Mouse (Mus musculus) CH12.LX (cell line): ENCODE data around the gene Lsm10. TPM values are rescaled to one million over a fixed set of nuclear protein-coding genes. Genes with fewer than 3 reads are reported as not detected.

Experiments used
- DNase-seq: peaks from one replicate; pipeline ENCODE4 v3.0.0-alpha.2; 2013; ENCODE audit errors: extremely low read depth
- H3K27ac ChIP-seq: 2 replicates; pipeline ENCODE4 v1.5.1; 2012; ENCODE audit warnings: low read depth, mild to moderate bottlenecking, control low read depth, moderate library complexity; ENCODE audit not compliant: insufficient read depth
- H3K27me3 ChIP-seq: replicated peaks from 2 replicates; pipeline ENCODE3; 2012; ENCODE audit warnings: inconsistent platforms
- H3K36me3 ChIP-seq, 2 experiments: replicated peaks in 1 of 2; 2 replicates each; pipeline versions ENCODE3 to v1.6.1; 2012; ENCODE audit warnings: inconsistent platforms in 1 of 2, low read length in 1 of 2, mild to moderate bottlenecking in 1 of 2, mixed read lengths in 1 of 2, moderate library complexity in 1 of 2; ENCODE audit not compliant: control insufficient read depth in 1 of 2, insufficient read depth in 1 of 2
- H3K4me1 ChIP-seq, 2 experiments: 2 replicates each; pipeline ENCODE4 v1.6.1; 2012; ENCODE audit warnings: inconsistent platforms in 1 of 2, moderate library complexity in 1 of 2; ENCODE audit not compliant: insufficient read depth in 2 of 2, control insufficient read depth in 1 of 2
- H3K4me2 ChIP-seq: 2 replicates; pipeline ENCODE4 v1.6.1; 2012; ENCODE audit warnings: low read depth, mild to moderate bottlenecking, control low read depth; ENCODE audit not compliant: poor library complexity, insufficient read depth, severe bottlenecking
- H3K4me3 ChIP-seq, 3 experiments: fragments of 150-350 bp in 1 of 3; sonication (generic) in 1 of 3; replicated peaks in 1 of 3; 2 replicates each; pipeline versions ENCODE3 to v1.5.1; 2011 to 2012; ENCODE audit warnings: low read depth in 2 of 3, low read length in 2 of 3, mild to moderate bottlenecking in 2 of 3, moderate library complexity in 2 of 3, control low read depth in 1 of 3, improper control_type of control experiment in 1 of 3, inconsistent platforms in 1 of 3, mixed read lengths in 1 of 3; ENCODE audit not compliant: poor library complexity in 1 of 3
- H3K79me2 ChIP-seq: replicated peaks from 2 replicates; pipeline ENCODE4 v1.6.1; 2012; ENCODE audit warnings: mild to moderate bottlenecking, moderate library complexity; ENCODE audit not compliant: control insufficient read depth, poor library complexity, insufficient read depth, severe bottlenecking; ENCODE audit errors: extremely low read depth
- H3K9ac ChIP-seq: 2 replicates; pipeline ENCODE4 v1.6.1; 2012; ENCODE audit warnings: low read depth, mild to moderate bottlenecking, control low read depth, moderate library complexity; ENCODE audit not compliant: insufficient read depth
- H3K9me3 ChIP-seq: replicated peaks from 2 replicates; pipeline ENCODE3; 2012; ENCODE audit warnings: low read length, inconsistent platforms, mixed read lengths
- BHLHE40 ChIP-seq: IDR thresholded peaks from 2 replicates; pipeline ENCODE4 v1.6.1; 2011; ENCODE audit warnings: mild to moderate bottlenecking, low read depth, low read length, improper control_type of control experiment
- CHD1 ChIP-seq: IDR thresholded peaks from 2 replicates; pipeline ENCODE4 v1.6.1; 2012; ENCODE audit warnings: low read depth, low read length, improper control_type of control experiment, inconsistent platforms
- CTCF ChIP-seq, 2 experiments: IDR thresholded peaks in 1 of 2; conservative IDR thresholded peaks in 1 of 2; 2 replicates each; pipeline ENCODE4 v1.5.1; 2011 to 2012; ENCODE audit warnings: low read depth in 2 of 2, low read length in 2 of 2, improper control_type of control experiment in 1 of 2, inconsistent platforms in 1 of 2, mild to moderate bottlenecking in 1 of 2, moderate library complexity in 1 of 2
- ELF1 ChIP-seq: IDR thresholded peaks from 2 replicates; pipeline ENCODE4 v1.6.1; 2014; ENCODE audit warnings: low read depth, mild to moderate bottlenecking, inconsistent platforms, low read length, improper control_type of control experiment
- ETS1 ChIP-seq: conservative IDR thresholded peaks from 2 replicates; pipeline ENCODE4 v1.6.1; 2012; ENCODE audit warnings: low read depth, mild to moderate bottlenecking, inconsistent platforms, low read length, improper control_type of control experiment, moderate library complexity
- GABPA ChIP-seq: IDR thresholded peaks from 2 replicates; pipeline ENCODE4 v1.6.1; 2012; ENCODE audit warnings: low read depth, low read length, improper control_type of control experiment, inconsistent platforms; ENCODE audit not compliant: insufficient replicate concordance
- HCFC1 ChIP-seq: IDR thresholded peaks from 2 replicates; pipeline ENCODE4 v1.6.1; 2012; ENCODE audit warnings: low read depth, mild to moderate bottlenecking, inconsistent platforms, low read length, improper control_type of control experiment
- IRF4 ChIP-seq: IDR thresholded peaks from 2 replicates; pipeline ENCODE4 v1.6.1; 2014; ENCODE audit warnings: low read depth, mild to moderate bottlenecking, inconsistent platforms, low read length, improper control_type of control experiment
- JUN ChIP-seq: IDR thresholded peaks from 2 replicates; pipeline ENCODE4 v1.6.1; 2011; ENCODE audit warnings: low read depth, mild to moderate bottlenecking, low read length, improper control_type of control experiment, moderate library complexity; ENCODE audit not compliant: insufficient read depth
- JUND ChIP-seq: conservative IDR thresholded peaks from 2 replicates; pipeline ENCODE4 v1.6.1; 2011; ENCODE audit warnings: low read depth, low read length, improper control_type of control experiment
- MAX ChIP-seq: IDR thresholded peaks from 2 replicates; pipeline ENCODE4 v1.6.1; 2011; ENCODE audit warnings: low read length, improper control_type of control experiment
- MXI1 ChIP-seq: IDR thresholded peaks from 2 replicates; pipeline ENCODE4 v1.6.1; 2011; ENCODE audit warnings: mild to moderate bottlenecking, low read depth, low read length, improper control_type of control experiment
- MYC ChIP-seq: IDR thresholded peaks from 2 replicates; pipeline ENCODE4 v1.6.1; 2011; ENCODE audit warnings: low read depth, mild to moderate bottlenecking, improper control_type of control experiment, low read length
- NRF1 ChIP-seq: IDR thresholded peaks from 2 replicates; pipeline ENCODE4 v1.6.1; 2014; ENCODE audit warnings: low read depth, mild to moderate bottlenecking, inconsistent platforms, low read length, improper control_type of control experiment, moderate library complexity
- PAX5 ChIP-seq: IDR thresholded peaks from 2 replicates; pipeline ENCODE4 v1.6.1; 2012; ENCODE audit warnings: low read length, inconsistent platforms, mixed read lengths
- POLR2A ChIP-seq: IDR thresholded peaks from 2 replicates; pipeline ENCODE4 v1.6.1; 2011; ENCODE audit warnings: low read depth, mild to moderate bottlenecking, improper control_type of control experiment, low read length
- RAD21 ChIP-seq: IDR thresholded peaks from 2 replicates; pipeline ENCODE4 v1.6.1; 2011; ENCODE audit warnings: low read depth, mild to moderate bottlenecking, low read length, improper control_type of control experiment, moderate library complexity
- RCOR1 ChIP-seq: conservative IDR thresholded peaks from 2 replicates; pipeline ENCODE4 v1.6.1; 2012; ENCODE audit warnings: low read depth, mild to moderate bottlenecking, inconsistent platforms, low read length, improper control_type of control experiment
- SIN3A ChIP-seq: IDR thresholded peaks from 2 replicates; pipeline ENCODE4 v1.6.1; 2012; ENCODE audit warnings: low read length, improper control_type of control experiment, inconsistent platforms
- SMC3 ChIP-seq: IDR thresholded peaks from 2 replicates; pipeline ENCODE4 v1.6.1; 2011; ENCODE audit warnings: low read depth, low read length, improper control_type of control experiment
- TBP ChIP-seq: conservative IDR thresholded peaks from 2 replicates; pipeline ENCODE4 v1.6.1; 2011; ENCODE audit warnings: low read depth, low read length, improper control_type of control experiment
- TCF12 ChIP-seq: IDR thresholded peaks from 2 replicates; pipeline ENCODE4 v1.6.1; 2014; ENCODE audit warnings: low read depth, mild to moderate bottlenecking, inconsistent platforms, low read length, improper control_type of control experiment
- USF1 ChIP-seq: IDR thresholded peaks from 2 replicates; pipeline ENCODE4 v1.6.1; 2014; ENCODE audit warnings: low read depth, mild to moderate bottlenecking, inconsistent platforms, low read length, improper control_type of control experiment
- ZC3H11A ChIP-seq: IDR thresholded peaks from 2 replicates; pipeline ENCODE4 v1.6.1; 2012; ENCODE audit warnings: low read depth, mild to moderate bottlenecking, inconsistent platforms, low read length, improper control_type of control experiment
- ZKSCAN1 ChIP-seq: IDR thresholded peaks from 2 replicates; pipeline ENCODE4 v1.6.1; 2012; ENCODE audit warnings: low read depth, inconsistent platforms, low read length, improper control_type of control experiment, borderline replicate concordance
- dilution Hi-C: fragments of 300-500 bp; cut with MboI; formaldehyde crosslinking; loops from 2 replicates; pipeline ENCODE4 v1.14.3; 2020; ENCODE audit warnings: low sequenced_read_pairs; ENCODE audit not compliant: extremely low pct_unique_long_range_greater_than_20kb, extremely low pct_ligation_motif_present
- in situ Hi-C: fragments of 300-500 bp; cut with MboI; formaldehyde crosslinking; loops from 3 replicates; pipeline ENCODE4 v1.14.3; 2019; ENCODE audit warnings: low sequenced_read_pairs, low pct_ligation_motif_present, low pct_unique_long_range_greater_than_20kb, mixed read lengths
- polyA plus RNA-seq: library from polyadenylated mRNA; unstranded; fragments of >175 nt; gene quantifications from 2 replicates; pipeline ENCODE4 v1.2.1, GENCODE M21; 2012; ENCODE audit warnings: low read depth; ENCODE audit not compliant: insufficient read length
- total RNA-seq, 2 experiments: library from RNA; depleted of rRNA; stranded (reverse); fragments of 300-350 nt in 1 of 2; fragments of >200 nt in 1 of 2; gene quantifications; 2 replicates each; pipeline ENCODE4 v1.2.3; 2012 to 2014

The Lsm10 gene
- total and polyA plus RNA-seq, 3 experiments: 49.2 to 63.9 (median 52.1) TPM

- dilution Hi-C loops (no loop called here), in situ Hi-C loops (no loop called here)
- no peaks in the 10 kb centered on the region for H3K79me2 ChIP-seq
- DNase-seq: no peak
- no peak overlapping the region for H3K27ac ChIP-seq
- H3K9me3 ChIP-seq: no peaks in the 10 kb centered on the region
- no peak overlapping the region for H3K4me2 ChIP-seq
- no peaks in the 10 kb centered on the region for H3K36me3 ChIP-seq
- TF ChIP-seq PAX5 (no peak), NRF1 (no peak), BHLHE40 (no peak)
- no peaks in the 10 kb centered on the region for H3K27me3 ChIP-seq
- H3K4me3 ChIP-seq: no peak overlapping the region
- H3K9ac ChIP-seq: no peak overlapping the region
- peaks cover 0 to 16% of the 10 kb centered on the region in 2 experiments; a peak in 2 of 4 replicates for H3K4me1 ChIP-seq
Measured at GRCm38 (mm10) chr4:126083021-126083420, 13.4 kb upstream of the Lsm10 start.

- H3K36me3 ChIP-seq: no peaks in the 10 kb centered on the region
- H3K4me1 ChIP-seq: peaks cover 0 to 16% of the 10 kb centered on the region in 2 experiments; a peak in 2 of 4 replicates
- no peak overlapping the region for H3K4me2 ChIP-seq
- dilution Hi-C loops: no loop called here
- no peaks in the 10 kb centered on the region for H3K79me2 ChIP-seq
- H3K4me3 ChIP-seq: no peak overlapping the region
- in situ Hi-C loops: no loop called here
- no peak overlapping the region for H3K27ac ChIP-seq
- no peak overlapping the region for H3K9ac ChIP-seq
- DNase-seq: no peak
- no peaks in the 10 kb centered on the region for H3K9me3 ChIP-seq
- no peak for TF ChIP-seq USF1
- TF ChIP-seq RCOR1: no peak
- H3K27me3 ChIP-seq: no peaks in the 10 kb centered on the region
Measured at GRCm38 (mm10) chr4:126084382-126084781, 12.0 kb upstream of the Lsm10 start.

GRCm38 (mm10) chr4:126085996-126086576 is 10.3 kb upstream of the Lsm10 start:
- dilution Hi-C loops (no loop called here), in situ Hi-C loops (no loop called here)
- H3K79me2 ChIP-seq: no peaks in the 10 kb centered on the region
- peaks cover 0 to 16% of the 10 kb centered on the region in 2 experiments; a peak in 2 of 4 replicates for H3K4me1 ChIP-seq
- no peak overlapping the region for H3K9ac ChIP-seq
- H3K36me3 ChIP-seq: no peaks in the 10 kb centered on the region
- 0 out of 2 replicates have a peak overlapping the region, but pooled peaks have one; percentile 4 for H3K4me2 ChIP-seq
- no peaks in the 10 kb centered on the region for H3K27me3 ChIP-seq
- no peak overlapping the region for H3K27ac ChIP-seq
- no peaks in the 10 kb centered on the region for H3K9me3 ChIP-seq
- DNase-seq: peak; percentile 93
- no peak overlapping the region for H3K4me3 ChIP-seq
- peak; percentile 82 for TF ChIP-seq ZC3H11A
- TF ChIP-seq RAD21: peak; percentile 95
- TF ChIP-seq IRF4: peak; percentile 71; the same call in 1 of the 2 replicates
- 0 out of 2 replicates have a peak, but pooled peaks have one; percentile 21 for TF ChIP-seq POLR2A
- no peak for TF ChIP-seq GABPA
- TF ChIP-seq JUND: no peak
- TF ChIP-seq TCF12: peak; percentile 11; the same call in 1 of the 2 replicates
- no peak for TF ChIP-seq MAX
- peak; percentile 30; the same call in 1 of the 2 replicates for TF ChIP-seq ETS1
- no peak for TF ChIP-seq JUN
- peak; percentile 75 to 97 for TF ChIP-seq CTCF (conservative IDR thresholded peaks at IDR 0.05 in 1 of 2, IDR thresholded peaks at IDR 0.05 in 1 of 2; ENCODE audit: low read depth in 2 of 2, low read length in 2 of 2)
- no peak for TF ChIP-seq TBP
- peak; percentile 61 for TF ChIP-seq ELF1
- no peak for TF ChIP-seq CHD1
- TF ChIP-seq MXI1: peak; percentile 53; the same call in 1 of the 2 replicates
- peak; percentile 48; the same call in 1 of the 2 replicates for TF ChIP-seq SIN3A
- no peak for TF ChIP-seq NRF1
- no peak for TF ChIP-seq ZKSCAN1
- peak; percentile 98 for TF ChIP-seq SMC3
- no peak for TF ChIP-seq HCFC1
- no peak; the same call in 1 of the 2 replicates for TF ChIP-seq MYC
